Mouse (Mus musculus) lung, postnatal 0 days (tissue): ENCODE measurements around the gene Tmem132a.

Experiments used
- CTCF ChIP-seq: IDR thresholded peaks from 2 replicates; pipeline ENCODE4 v1.5.1; 2016; ENCODE audit warnings: antibody characterized with exemption, mild to moderate bottlenecking
- EP300 ChIP-seq: IDR thresholded peaks from 2 replicates; pipeline ENCODE4 v1.6.1; 2016; ENCODE audit warnings: antibody characterized with exemption, mild to moderate bottlenecking, control low read depth

DNA sequence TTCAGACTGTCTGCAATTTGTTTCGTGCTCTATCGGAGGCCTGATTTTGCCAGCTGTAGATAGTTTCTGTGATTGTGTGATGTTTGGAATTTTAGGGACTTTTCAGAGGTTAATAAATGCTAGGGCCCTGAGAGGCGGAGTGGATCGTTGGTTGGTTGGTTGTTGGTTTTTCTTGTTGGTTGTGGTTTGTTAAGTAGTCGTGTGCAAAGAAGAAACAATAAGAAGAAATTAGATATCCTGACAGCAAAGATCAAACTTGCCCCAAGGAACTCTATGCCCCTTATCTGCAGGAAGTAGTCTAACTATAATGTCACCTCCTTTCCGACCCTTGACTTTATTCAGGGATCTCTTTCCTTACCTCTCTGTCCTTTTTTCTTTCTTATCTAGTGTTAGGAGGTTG is 58.3 kb downstream of the Tmem132a start:
- no peak for TF ChIP-seq EP300
- no peak for TF ChIP-seq CTCF
